8 mouse cellular contexts compared by ENCODE assay signal in the genomic region with DNA sequence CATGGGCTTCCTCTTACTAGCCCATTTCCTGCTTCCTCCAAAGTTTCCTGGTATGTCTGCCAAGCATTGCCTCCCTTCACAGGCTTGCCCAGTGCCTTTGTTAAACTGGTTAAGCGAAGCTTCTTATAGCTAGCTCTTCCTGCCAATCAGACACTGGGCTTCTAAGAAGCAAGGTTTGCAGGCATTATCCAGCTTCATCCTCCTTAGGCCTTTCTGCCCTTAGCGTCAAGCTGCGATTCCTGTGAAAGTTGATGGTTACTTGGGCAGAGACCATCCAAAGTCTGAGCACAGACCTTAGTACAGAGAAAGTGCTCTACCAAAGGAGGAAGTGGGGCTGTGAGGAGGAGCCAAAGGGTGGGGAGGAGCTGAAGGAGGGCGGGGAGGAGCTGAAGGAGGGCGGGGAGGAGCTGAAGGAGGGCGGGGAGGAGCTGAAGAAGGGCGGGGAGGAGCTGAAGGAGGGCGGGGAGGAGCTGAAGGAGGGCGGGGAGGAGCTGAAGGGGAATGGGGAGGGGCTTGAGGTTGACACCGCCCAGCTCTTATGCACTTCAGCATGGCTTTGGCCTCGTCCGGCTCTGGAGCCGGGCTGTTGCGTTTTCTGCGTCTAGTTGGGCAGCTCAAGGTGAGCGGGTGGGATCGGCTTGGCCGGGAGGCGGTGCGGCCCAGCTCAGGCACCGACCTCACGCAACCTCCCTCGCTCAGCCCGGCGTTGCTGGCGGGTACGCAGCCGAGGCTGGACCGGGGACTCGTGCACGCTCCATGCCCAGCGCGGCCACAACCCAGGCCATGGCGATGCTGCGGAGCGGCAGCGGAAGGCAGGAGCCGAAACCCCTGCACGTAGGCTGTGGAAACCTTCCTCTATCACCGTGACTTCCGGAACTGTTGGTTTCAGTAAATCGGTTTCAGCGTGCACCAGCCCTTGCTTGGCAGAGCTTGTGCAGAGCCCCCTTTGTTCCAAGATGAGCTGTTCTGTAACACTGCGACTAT. TPM values are rescaled to one million over a fixed set of nuclear protein-coding genes. Genes with fewer than 3 reads are reported as not detected.
DNase-seq lines count a peak whose midpoint lies in the region; ATAC-seq lines count a peak whose summit lies in the region.

A gene (plus strand): TSS at position 519 of the 984 bp plus-strand sequence.

- H3K4me2 ChIP-seq in hindbrain, embryonic 11.5 days (replicated peaks; ENCODE audit: low read depth, low read length): peak within 1 kb of the TSS; percentile 65

- H3K9me3 ChIP-seq in hindbrain, embryonic 11.5 days (ENCODE audit: control insufficient read depth, low read length): no peaks in the 10 kb centered on the region

- 0 out of 2 replicates have a peak, but pooled peaks cover 3% of the 10 kb centered on the region for H3K4me1 ChIP-seq in hindbrain, embryonic 11.5 days (replicated peaks; ENCODE audit: control insufficient read depth, insufficient read depth, low read length)

- 4% methylated on average over 41 of the region's 44 CpGs for WGBS in hindbrain, embryonic 11.5 days

- peak; percentile 91 for DNase-seq in Muller cell, postnatal 12 days (ENCODE audit: inconsistent ontology term)
- peak; percentile 60 for DNase-seq in cerebellum, adult 9-10 months
- peak; percentile 35 to 71 for DNase-seq in frontal cortex, adult 2 months (ENCODE audit: extremely low spot score in 1 of 2, low spot score in 1 of 2)
- DNase-seq in hindbrain, embryonic 11.5 days (ENCODE audit: low spot score): peak; percentile 86
- peak; percentile 49 to 54 for DNase-seq in layer of hippocampus, postnatal 25 days (ENCODE audit: extremely low spot score in 1 of 2, low spot score in 1 of 2)
- peak; percentile 74 for DNase-seq in lung, postnatal 25 days (ENCODE audit: low spot score)
- peak; percentile 88 for DNase-seq in retina, embryonic 14.5 days (ENCODE audit: low spot score)
- DNase-seq in thymus, postnatal 4 days: peak; percentile 85

- H3K4me3 ChIP-seq in hindbrain, embryonic 11.5 days (ENCODE audit: low read depth, low read length): peak within 1 kb of the TSS; percentile 65

- ATAC-seq in hindbrain, embryonic 11.5 days (ENCODE audit: low FRiP score): peak; percentile 96

- no peaks in the 10 kb centered on the region for H3K27me3 ChIP-seq in hindbrain, embryonic 11.5 days (ENCODE audit: control insufficient read depth, insufficient read depth, low read length)

- H3K36me3 ChIP-seq in hindbrain, embryonic 11.5 days (ENCODE audit: control insufficient read depth, insufficient read depth, low read length): no peaks in the 10 kb centered on the region

- peak within 1 kb of the TSS; percentile 72 for H3K27ac ChIP-seq in hindbrain, embryonic 11.5 days (ENCODE audit: low read depth, low read length)

- peak within 1 kb of the TSS; percentile 76 for H3K9ac ChIP-seq in hindbrain, embryonic 11.5 days (ENCODE audit: low read depth, low read length)

RNA-seq across cellular contexts. Expression of the gene that starts here (rescaled TPM):
- 24.2 and 24.8 TPM in 2 replicates for polyA plus RNA-seq in frontal cortex, adult 2 months (2012; rRNA removed)
- 61.7 and 70.4 TPM in 2 replicates for polyA plus RNA-seq in hindbrain, embryonic 11.5 days (2014; fragmentation: Nextera tagmentation; extraction: Ambion mirVana)
- 10 to 100 TPM; 22.2 to 23.0 TPM for total RNA-seq in layer of hippocampus, postnatal 25 days (2021)

Comparison
In these comparisons a context has a peak if more than half of its experiments do, and no peak if none do; other contexts are left out.
1. Peak in every context shown above with its lines: DNase-seq, ATAC-seq, H3K4me3 ChIP-seq and H3K27ac ChIP-seq.